Mouse (Mus musculus) MEL (cell line): Measurements from ENCODE around the gene Ogg1. TPM values are rescaled to one million over a fixed set of nuclear protein-coding genes. Genes with fewer than 3 reads are reported as not detected.

Source experiments
- DNase-seq: peaks from one replicate; pipeline ENCODE4 v3.0.0; 2011; ENCODE audit warnings: low read depth, low spot score
- H3K27ac ChIP-seq: 2 replicates; pipeline ENCODE4 v1.5.1; 2012; ENCODE audit warnings: low read depth, mild to moderate bottlenecking, control low read depth, low read length, moderate library complexity; ENCODE audit not compliant: control insufficient read depth
- H3K27me3 ChIP-seq, 2 experiments: fragments of 150-350 bp in 1 of 2; sonication (generic) in 1 of 2; 2 replicates each; pipeline ENCODE4 v1.6.1; 2012; ENCODE audit warnings: low read length in 2 of 2, mild to moderate bottlenecking in 2 of 2, improper control_type of control experiment in 1 of 2, moderate library complexity in 1 of 2; ENCODE audit not compliant: insufficient read depth in 2 of 2, control insufficient read depth in 1 of 2
- H3K36me3 ChIP-seq, 2 experiments: 2 replicates each; pipeline ENCODE4 v1.6.1; 2012 to 2014; ENCODE audit warnings: low read length in 2 of 2, improper control_type of control experiment in 1 of 2, inconsistent platforms in 1 of 2, mild to moderate bottlenecking in 1 of 2; ENCODE audit not compliant: insufficient read depth in 2 of 2, control insufficient read depth in 1 of 2
- H3K4me1 ChIP-seq, 2 experiments: fragments of 150-350 bp in 1 of 2; sonication (generic) in 1 of 2; 2 replicates each; pipeline ENCODE4 v1.6.1; 2012; ENCODE audit warnings: low read length in 2 of 2, improper control_type of control experiment in 1 of 2, mild to moderate bottlenecking in 1 of 2; ENCODE audit not compliant: insufficient read depth in 2 of 2, control insufficient read depth in 1 of 2
- H3K4me3 ChIP-seq, 2 experiments: fragments of 150-350 bp in 1 of 2; sonication (generic) in 1 of 2; 2 replicates each; pipeline ENCODE4 v1.5.1; 2012; ENCODE audit warnings: low read depth in 2 of 2, low read length in 2 of 2, mild to moderate bottlenecking in 2 of 2, moderate library complexity in 2 of 2, control low read depth in 1 of 2, improper control_type of control experiment in 1 of 2; ENCODE audit not compliant: control insufficient read depth in 1 of 2, insufficient read depth in 1 of 2
- H3K79me2 ChIP-seq: 2 replicates; pipeline ENCODE4 v1.6.1; 2012; ENCODE audit warnings: mild to moderate bottlenecking, low read length, moderate library complexity; ENCODE audit not compliant: control insufficient read depth, poor library complexity, insufficient read depth
- H3K9ac ChIP-seq: 2 replicates; pipeline ENCODE4 v1.6.1; 2012; ENCODE audit warnings: low read depth, mild to moderate bottlenecking, control low read depth, low read length, moderate library complexity; ENCODE audit not compliant: control insufficient read depth, poor library complexity, severe bottlenecking
- H3K9me3 ChIP-seq: fragments of 150-350 bp; sonication (generic); replicated peaks from 2 replicates; pipeline ENCODE4 v1.6.1; 2012; ENCODE audit warnings: mild to moderate bottlenecking, low read length, improper control_type of control experiment, moderate library complexity; ENCODE audit not compliant: insufficient read depth
- BHLHE40 ChIP-seq: IDR thresholded peaks from 2 replicates; pipeline ENCODE4 v1.6.1; 2012; ENCODE audit warnings: low read depth, mild to moderate bottlenecking, inconsistent platforms, low read length, improper control_type of control experiment, borderline replicate concordance
- CHD2 ChIP-seq: IDR thresholded peaks from 2 replicates; pipeline ENCODE4 v1.6.1; 2011; ENCODE audit warnings: low read length, improper control_type of control experiment
- E2F4 ChIP-seq: IDR thresholded peaks from 2 replicates; pipeline ENCODE4 v1.6.1; 2011; ENCODE audit warnings: low read depth, low read length, improper control_type of control experiment, borderline replicate concordance
- EP300 ChIP-seq, 2 experiments: IDR thresholded peaks; 2 replicates each; pipeline ENCODE4 v1.6.1; 2011; ENCODE audit warnings: improper control_type of control experiment in 2 of 2, low read length in 2 of 2, low read depth in 1 of 2, mild to moderate bottlenecking in 1 of 2
- GATA1 ChIP-seq: IDR thresholded peaks from 2 replicates; pipeline ENCODE4 v1.6.1; 2011; ENCODE audit warnings: low read depth, low read length, improper control_type of control experiment
- JUND ChIP-seq: IDR thresholded peaks from 2 replicates; pipeline ENCODE4 v1.6.1; 2011; ENCODE audit warnings: low read depth, mild to moderate bottlenecking, improper control_type of control experiment, low read length
- KAT2A ChIP-seq: conservative IDR thresholded peaks from 2 replicates; pipeline ENCODE4 v1.6.1; 2012; ENCODE audit warnings: low read depth, low read length, improper control_type of control experiment, inconsistent platforms
- MAFK ChIP-seq: IDR thresholded peaks from 2 replicates; pipeline ENCODE4 v1.6.1; 2011; ENCODE audit warnings: low read depth, mild to moderate bottlenecking, low read length, improper control_type of control experiment, borderline replicate concordance
- MAZ ChIP-seq: IDR thresholded peaks from 2 replicates; pipeline ENCODE4 v1.6.1; 2012; ENCODE audit warnings: low read depth, mild to moderate bottlenecking, inconsistent platforms, low read length, improper control_type of control experiment
- MXI1 ChIP-seq: IDR thresholded peaks from 2 replicates; pipeline ENCODE4 v1.6.1; 2011; ENCODE audit warnings: mild to moderate bottlenecking, low read depth, low read length, improper control_type of control experiment
- MYC ChIP-seq: IDR thresholded peaks from 2 replicates; pipeline ENCODE4 v1.6.1; 2011; ENCODE audit warnings: low read depth, mild to moderate bottlenecking, low read length, improper control_type of control experiment, moderate library complexity
- NELFE ChIP-seq: IDR thresholded peaks from 2 replicates; pipeline ENCODE4 v1.6.1; 2011; ENCODE audit warnings: low read depth, low read length, improper control_type of control experiment
- NRF1 ChIP-seq: IDR thresholded peaks from 2 replicates; pipeline ENCODE4 v1.6.1; 2014; ENCODE audit warnings: low read depth, mild to moderate bottlenecking, inconsistent platforms, low read length, improper control_type of control experiment, moderate library complexity; ENCODE audit not compliant: poor library complexity, insufficient read depth, severe bottlenecking
- POLR2AphosphoS2 ChIP-seq: IDR thresholded peaks from 2 replicates; pipeline ENCODE4 v1.6.1; 2011; ENCODE audit warnings: low read length, improper control_type of control experiment
- POLR2AphosphoS5 ChIP-seq: IDR thresholded peaks from 2 replicates; pipeline ENCODE4 v1.6.1; 2012; ENCODE audit warnings: low read depth, borderline replicate concordance, mild to moderate bottlenecking, inconsistent platforms, low read length, moderate library complexity, mixed read lengths
- RAD21 ChIP-seq: IDR thresholded peaks from 2 replicates; pipeline ENCODE4 v1.6.1; 2011; ENCODE audit warnings: mild to moderate bottlenecking, low read depth, low read length, improper control_type of control experiment
- RCOR1 ChIP-seq: IDR thresholded peaks from 2 replicates; pipeline ENCODE4 v1.6.1; 2012; ENCODE audit warnings: low read depth, mild to moderate bottlenecking, inconsistent platforms, low read length, improper control_type of control experiment
- SIN3A ChIP-seq: IDR thresholded peaks from 2 replicates; pipeline ENCODE4 v1.6.1; 2012; ENCODE audit warnings: low read length, improper control_type of control experiment, inconsistent platforms
- SMC3 ChIP-seq: IDR thresholded peaks from 2 replicates; pipeline ENCODE4 v1.6.1; 2011; ENCODE audit warnings: low read depth, low read length, improper control_type of control experiment
- TAL1 ChIP-seq: IDR thresholded peaks from 2 replicates; pipeline ENCODE4 v1.6.1; 2012; ENCODE audit warnings: mild to moderate bottlenecking, inconsistent platforms, low read length, moderate library complexity, mixed read lengths
- TBP ChIP-seq: IDR thresholded peaks from 2 replicates; pipeline ENCODE4 v1.8.0; 2011; ENCODE audit warnings: low read depth, low read length, improper control_type of control experiment
- TCF12 ChIP-seq: IDR thresholded peaks from 2 replicates; pipeline ENCODE4 v1.6.1; 2014; ENCODE audit warnings: low read depth, mild to moderate bottlenecking, inconsistent platforms, low read length, improper control_type of control experiment, moderate library complexity
- UBTF ChIP-seq: IDR thresholded peaks from 2 replicates; pipeline ENCODE4 v1.6.1; 2012; ENCODE audit warnings: low read depth, mild to moderate bottlenecking, inconsistent platforms, low read length, improper control_type of control experiment, moderate library complexity, borderline replicate concordance; ENCODE audit not compliant: insufficient read depth
- USF1 ChIP-seq: IDR thresholded peaks from 2 replicates; pipeline ENCODE4 v1.6.1; 2014; ENCODE audit warnings: low read depth, mild to moderate bottlenecking, inconsistent platforms, low read length, improper control_type of control experiment, moderate library complexity
- ZC3H11A ChIP-seq: IDR thresholded peaks from 2 replicates; pipeline ENCODE4 v1.6.1; 2012; ENCODE audit warnings: low read depth, mild to moderate bottlenecking, inconsistent platforms, low read length, improper control_type of control experiment
- ZMIZ1 ChIP-seq: IDR thresholded peaks from 2 replicates; pipeline ENCODE4 v1.6.1; 2012; ENCODE audit warnings: low read depth, mild to moderate bottlenecking, inconsistent platforms, low read length, improper control_type of control experiment, moderate library complexity
- ZNF384 ChIP-seq: IDR thresholded peaks from 2 replicates; pipeline ENCODE4 v1.6.1; 2012; ENCODE audit warnings: low read depth, mild to moderate bottlenecking, inconsistent platforms, low read length, improper control_type of control experiment
- polyA plus RNA-seq, 2 experiments: library from polyadenylated mRNA; stranded (reverse) in 1 of 2; unstranded in 1 of 2; fragments of >175 nt in 1 of 2; fragments of >200 nt in 1 of 2; gene quantifications; 2 replicates each; pipeline versions ENCODE4 v1.2.1 to v1.2.4; 2012; ENCODE audit warnings: low replicate concordance in 2 of 2, low read depth in 1 of 2; ENCODE audit not compliant: insufficient read length in 2 of 2, insufficient read depth in 1 of 2, missing spikeins in 1 of 2
- total RNA-seq: library from RNA; depleted of rRNA; stranded (reverse); fragments of 300-350 nt; gene quantifications from 2 replicates; pipeline ENCODE4 v1.2.3, GENCODE M21; 2012

Ogg1 gene
- total and polyA plus RNA-seq, 3 experiments, result 8.7 to 20.0 TPM; not detected in 1

- TF ChIP-seq RAD21 (no peak), TBP (no peak), EP300 (IDR thresholded peaks at IDR 0.05; ENCODE audit: low read depth in 1 of 2, low read length in 2 of 2) (no peak), MAZ (no peak), BHLHE40 (no peak), E2F4 (no peak), MAFK (no peak), MXI1 (no peak), UBTF (no peak), ZNF384 (no peak), NELFE (no peak), POLR2AphosphoS5 (no peak), TCF12 (no peak), TAL1 (no peak), RCOR1 (no peak), KAT2A (no peak), SIN3A (no peak), NRF1 (no peak)
- no peaks in the 10 kb centered on the region for H3K27me3 ChIP-seq
- peak overlapping the region; percentile 15; the same call in 1 of the 2 replicates for H3K27ac ChIP-seq
Measured at GRCm38 (mm10) chr6:113287236-113287635, 39.5 kb upstream of the Ogg1 start.

GRCm38 (mm10) chr6:113289346-113289745, 37.4 kb upstream of the Ogg1 start:
- Histone ChIP-seq H3K4me3 (no peak overlapping the region), H3K9me3 (no peaks in the 10 kb centered on the region), H3K27me3 (no peaks in the 10 kb centered on the region), H3K9ac (no peak overlapping the region), H3K4me1 (peaks cover 12 to 27% of the 10 kb centered on the region in 2 experiments), H3K79me2 (no peaks in the 10 kb centered on the region), H3K36me3 (peaks cover 0 to 24% of the 10 kb centered on the region in 2 experiments; a peak in 2 of 4 replicates), H3K27ac (no peak overlapping the region)
- TF ChIP-seq SIN3A (no peak), ZNF384 (no peak), USF1 (no peak), ZC3H11A (no peak), JUND (no peak), CHD2 (no peak), TBP (no peak), ZMIZ1 (no peak), POLR2AphosphoS2 (no peak), GATA1 (no peak), MXI1 (no peak), MYC (no peak), SMC3 (no peak), EP300 (IDR thresholded peaks at IDR 0.05; ENCODE audit: low read depth in 1 of 2, low read length in 2 of 2) (no peak), TAL1 (no peak)
- no peak for DNase-seq

More at GRCm38 (mm10) chr6:113287236-113287635, 39.5 kb upstream of the Ogg1 start:
- no peaks in the 10 kb centered on the region for H3K9me3 ChIP-seq
- H3K4me1 ChIP-seq, result peaks cover 12 to 27% of the 10 kb centered on the region in 2 experiments
- DNase-seq, result no peak
- no peaks in the 10 kb centered on the region for H3K79me2 ChIP-seq
- no peak overlapping the region for H3K4me3 ChIP-seq
- H3K36me3 ChIP-seq, result peaks cover 0 to 24% of the 10 kb centered on the region in 2 experiments; a peak in 2 of 4 replicates
- H3K9ac ChIP-seq, result no peak overlapping the region
